Mouse (Mus musculus) WW6 (cell line): Measurements from ENCODE around the gene Armh3.

Experiments used
- DNase-seq: peaks from one replicate; pipeline ENCODE4 v3.0.0-alpha.2; 2013; ENCODE audit warnings: low read depth, low spot score

Gene Armh3

DNA sequence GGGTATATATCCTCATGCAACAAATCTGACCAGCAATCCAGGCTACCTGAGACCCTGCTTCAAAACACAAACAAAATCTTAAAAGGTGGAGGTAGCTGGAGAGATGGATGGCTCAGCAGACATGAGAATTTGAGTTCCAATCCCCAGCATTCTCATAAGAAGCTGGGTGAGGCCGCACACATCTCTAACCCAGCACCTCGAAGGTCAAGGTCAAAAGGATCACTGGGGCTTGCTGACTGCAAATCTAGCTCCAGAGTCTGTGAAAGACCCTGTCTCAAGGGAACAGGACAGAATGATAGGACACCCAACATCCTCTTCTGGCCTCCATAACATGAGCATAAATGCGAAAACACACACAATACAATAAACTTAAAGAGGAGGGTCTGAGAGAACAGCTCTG, 7.1 kb downstream of the Armh3 start:
- no peak for DNase-seq

GRCm38 (mm10) chr19:45988238-45988637, 10.1 kb downstream of the Armh3 start:
- DNase-seq = no peak

DNA sequence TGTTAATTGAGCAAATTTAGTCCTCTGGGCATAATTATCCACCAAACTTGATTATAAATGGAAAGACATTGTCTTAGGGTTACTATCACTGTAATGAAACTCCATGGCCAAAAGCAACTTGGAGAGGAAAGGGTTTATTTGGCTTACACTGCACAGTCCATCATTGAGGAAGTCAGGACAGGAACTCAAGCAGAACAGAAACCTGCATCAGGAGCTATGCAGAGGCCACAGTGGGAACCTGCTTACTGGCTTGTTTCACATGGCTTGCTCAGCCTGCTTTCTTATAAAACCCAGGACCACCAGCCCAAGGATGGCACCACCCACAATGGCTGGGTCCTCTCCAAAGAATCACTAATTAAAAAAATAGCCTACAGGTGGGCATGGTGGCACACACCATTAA, 13.9 kb downstream of the Armh3 start:
- DNase-seq = no peak

DNA sequence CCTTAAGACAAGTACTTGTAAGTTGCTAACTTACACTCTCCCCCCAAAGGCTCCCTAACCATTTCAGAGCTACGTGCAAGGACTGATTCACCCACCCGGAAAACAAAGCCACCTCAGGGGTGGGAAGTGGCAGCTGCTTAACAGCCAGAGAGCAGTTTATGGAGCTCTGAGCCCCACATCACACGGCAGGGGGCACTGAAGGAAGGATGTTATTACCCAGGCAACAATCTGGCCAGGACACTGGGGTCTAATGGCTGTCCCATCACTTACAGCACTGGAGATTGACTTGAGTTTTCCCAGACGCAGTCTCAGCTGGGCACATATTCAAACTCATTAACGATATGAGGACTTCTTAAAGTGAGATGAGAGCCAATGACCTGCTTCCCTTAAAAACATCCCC, 37.5 kb downstream of the Armh3 start:
- no peak for DNase-seq

- no peak for DNase-seq
These were observed 41.6 kb downstream of the Armh3 start for GRCm38 (mm10) chr19:45956736-45957135.

DNA sequence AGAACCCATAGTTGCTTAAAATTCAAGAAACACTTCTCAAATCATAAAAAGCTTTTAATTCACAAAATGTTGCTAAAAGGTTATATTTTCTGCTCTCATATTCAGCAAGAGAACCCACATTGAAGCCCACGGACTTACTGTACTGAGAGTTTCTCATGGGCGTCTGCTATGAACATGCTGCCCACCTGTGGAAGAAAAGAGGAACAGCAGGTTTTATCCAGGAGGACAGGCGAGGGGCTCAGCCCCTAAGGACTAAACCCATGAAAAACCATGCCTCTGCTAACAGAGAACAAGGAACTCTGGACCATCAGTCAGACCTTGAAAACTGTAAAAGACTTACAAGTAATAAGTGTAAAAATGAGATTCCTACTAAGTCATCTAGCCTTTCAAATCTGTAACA, 45.0 kb downstream of the Armh3 start:
- no peak for DNase-seq

DNA sequence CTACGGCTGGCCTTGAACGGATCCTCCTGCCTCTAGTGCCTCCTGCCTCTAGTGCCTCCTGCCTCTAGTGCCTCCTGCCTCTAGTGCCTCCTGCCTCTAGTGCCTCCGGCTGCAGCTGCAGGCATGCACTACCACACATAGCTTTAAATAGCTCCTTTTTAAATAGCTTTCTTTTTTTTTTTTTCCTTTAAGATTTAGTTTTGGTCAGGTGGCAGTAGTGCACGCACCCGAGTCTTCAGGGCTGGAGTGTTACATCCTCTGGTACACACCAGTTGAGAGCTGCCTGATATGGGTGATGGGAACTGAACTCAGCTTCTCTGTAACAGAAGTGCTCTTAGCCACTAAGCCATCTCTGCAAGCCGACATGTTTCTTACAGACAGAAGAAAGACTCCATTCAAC, 49.1 kb downstream of the Armh3 start:
- DNase-seq = no peak

DNA sequence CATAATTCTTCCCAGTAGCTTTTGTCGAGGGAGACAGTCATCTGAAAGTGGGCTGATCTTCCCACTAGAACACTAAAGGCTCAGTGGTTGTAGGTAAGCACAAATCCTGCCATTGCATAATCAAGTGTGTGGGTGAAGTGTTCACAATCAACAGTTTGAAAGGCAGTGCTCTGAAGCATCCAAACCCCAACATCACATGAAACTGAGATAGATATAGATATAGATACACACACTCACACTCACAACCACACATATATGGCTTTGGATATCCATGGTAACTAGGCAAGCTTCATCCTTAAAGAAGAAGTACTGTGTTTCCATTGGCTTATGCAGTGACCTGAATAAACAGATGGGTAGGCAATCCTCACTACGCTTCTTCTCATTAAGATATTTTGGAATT, 50.5 kb downstream of the Armh3 start:
- no peak for DNase-seq

- no peak for DNase-seq
These were observed 51.0 kb downstream of the Armh3 start for GRCm38 (mm10) chr19:45947286-45947685.

DNA sequence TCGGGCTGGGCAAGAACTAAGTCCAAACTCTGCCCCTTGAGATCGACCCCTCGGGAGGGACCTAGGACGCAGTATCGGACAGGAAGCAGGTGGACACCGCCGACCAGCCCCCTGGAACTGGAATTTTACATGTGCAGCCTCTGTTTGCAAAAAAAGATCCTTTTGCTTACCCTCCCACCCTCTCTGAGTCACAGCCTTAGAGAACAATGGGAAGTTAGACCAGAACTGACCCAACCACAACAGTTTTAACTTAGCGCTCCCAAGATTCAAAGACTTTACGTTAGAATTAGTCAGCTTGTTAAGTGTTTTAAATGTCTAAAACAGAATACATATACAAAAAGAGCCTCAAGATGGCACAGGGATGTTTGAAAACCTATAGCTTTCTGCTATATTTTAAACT, 51.7 kb downstream of the Armh3 start:
- DNase-seq = no peak

DNA sequence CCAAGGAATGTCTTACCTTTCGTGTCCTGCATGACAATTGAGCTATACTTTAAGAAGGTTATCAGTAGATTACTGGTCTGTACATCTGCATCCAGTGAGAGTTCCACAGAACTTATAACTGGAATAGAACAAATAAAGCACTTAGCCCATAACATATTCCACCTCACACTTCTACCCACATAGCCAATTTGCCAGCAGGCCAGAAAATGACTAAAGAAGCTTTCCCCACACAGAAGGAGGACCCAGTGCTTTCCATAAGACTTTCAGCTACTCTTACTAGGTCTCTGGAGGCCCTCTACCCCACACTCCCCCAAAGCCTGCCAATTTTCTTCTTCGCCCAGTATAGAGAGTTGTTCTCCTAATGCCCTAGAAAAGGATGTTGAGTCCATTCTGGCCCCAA, 52.3 kb downstream of the Armh3 start:
- no peak for DNase-seq

DNA sequence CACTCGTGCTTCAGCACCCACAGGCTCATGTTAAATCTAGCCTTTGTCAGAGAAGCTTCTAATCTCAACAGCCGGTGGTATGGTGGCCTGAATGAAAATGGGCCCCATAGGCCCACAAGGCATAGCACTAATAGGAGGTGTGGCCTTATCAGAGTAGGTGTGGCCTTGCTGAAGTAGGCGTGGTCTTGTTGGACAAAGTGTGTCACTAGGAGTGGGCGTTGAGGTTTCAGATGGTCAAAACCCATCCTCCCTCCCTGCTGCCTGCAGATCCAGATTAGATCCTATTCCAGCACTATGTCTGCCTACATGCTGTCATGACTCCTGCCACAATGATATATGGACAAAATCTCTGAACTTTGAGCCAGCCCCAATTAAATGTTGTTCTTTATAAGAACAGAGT, 54.5 kb downstream of the Armh3 start:
- DNase-seq = no peak

- no peak for DNase-seq
These were observed 60.2 kb downstream of the Armh3 start for GRCm38 (mm10) chr19:45938064-45938463.

DNA sequence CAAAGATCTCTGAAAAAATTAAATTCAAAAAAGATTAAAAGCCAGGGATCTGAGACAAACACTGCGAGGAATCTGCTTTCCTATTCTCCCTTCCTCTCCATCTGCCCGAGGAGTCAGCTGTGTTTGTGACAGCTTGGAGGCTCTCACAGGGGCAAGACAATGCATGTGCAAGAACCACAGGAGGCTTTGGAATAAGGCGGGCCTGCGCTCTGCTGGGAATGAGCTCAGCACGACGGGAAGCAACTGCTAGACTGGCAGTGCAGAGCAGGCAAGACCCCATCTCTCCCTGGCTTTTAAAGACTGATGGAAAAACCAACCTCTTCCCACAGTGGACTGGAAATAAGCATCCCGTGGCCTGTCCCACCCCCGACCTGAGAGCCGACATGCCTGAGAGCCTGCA, 60.8 kb downstream of the Armh3 start:
- no peak for DNase-seq

DNA sequence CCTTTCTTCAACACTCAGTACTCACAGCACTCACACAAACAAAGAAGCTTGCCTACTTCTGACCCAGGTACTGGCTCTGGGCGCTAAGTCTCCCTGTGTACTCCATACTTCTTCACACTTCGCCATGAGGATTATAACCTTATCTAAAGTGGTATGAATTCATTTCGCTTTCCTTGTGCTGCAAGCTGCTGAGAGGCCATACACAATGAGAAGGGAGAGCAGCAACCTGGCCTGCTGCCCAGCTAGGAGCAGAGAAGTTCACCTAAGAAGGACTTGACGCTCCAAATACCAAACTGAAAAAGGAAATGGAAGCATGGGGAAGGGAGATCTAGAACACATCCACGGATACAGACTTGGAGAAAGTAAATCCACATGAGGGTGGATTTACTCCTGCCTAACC, 71.1 kb downstream of the Armh3 start:
- no peak for DNase-seq

DNA sequence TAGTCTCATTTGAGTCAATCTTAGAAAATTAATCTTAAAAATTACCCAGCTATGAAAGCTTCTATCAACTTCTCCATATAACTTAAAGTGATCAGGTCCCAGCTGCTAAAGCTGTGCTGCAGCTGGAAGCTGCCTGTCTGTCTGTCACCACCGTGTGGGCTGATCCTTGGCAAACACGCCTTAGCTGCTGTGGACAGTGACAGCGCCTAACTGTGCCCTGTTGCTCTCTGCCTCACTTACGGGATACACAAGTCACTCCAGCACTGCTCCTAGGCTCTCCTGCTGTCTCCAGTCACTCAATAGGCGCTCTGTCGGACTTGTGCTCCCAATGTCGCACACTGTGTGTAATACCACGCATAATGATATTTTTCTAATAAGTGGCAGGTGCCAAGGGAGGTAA, 71.9 kb downstream of the Armh3 start:
- no peak for DNase-seq

GRCm38 (mm10) chr19:45920299-45921090, 77.8 kb downstream of the Armh3 start:
- DNase-seq = no peak

DNA sequence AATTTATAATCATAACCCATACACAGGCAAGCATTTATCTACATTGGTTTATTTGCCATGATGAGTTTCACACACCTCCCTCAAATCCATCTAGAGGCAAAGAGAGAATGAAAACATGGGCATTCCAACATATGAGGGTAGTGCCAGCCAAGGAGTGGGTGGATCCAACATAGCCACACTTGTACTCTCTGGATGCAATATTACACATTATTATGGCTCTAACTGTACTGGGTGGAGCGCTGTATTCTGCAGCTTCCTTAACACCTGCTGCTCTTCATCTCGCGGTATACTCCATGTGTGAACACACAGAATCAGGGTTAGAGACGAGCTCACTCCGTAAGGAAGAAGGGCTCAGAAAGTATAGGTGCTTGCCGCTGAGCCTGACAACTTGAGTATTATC, 79.9 kb downstream of the Armh3 start:
- DNase-seq = no peak

DNA sequence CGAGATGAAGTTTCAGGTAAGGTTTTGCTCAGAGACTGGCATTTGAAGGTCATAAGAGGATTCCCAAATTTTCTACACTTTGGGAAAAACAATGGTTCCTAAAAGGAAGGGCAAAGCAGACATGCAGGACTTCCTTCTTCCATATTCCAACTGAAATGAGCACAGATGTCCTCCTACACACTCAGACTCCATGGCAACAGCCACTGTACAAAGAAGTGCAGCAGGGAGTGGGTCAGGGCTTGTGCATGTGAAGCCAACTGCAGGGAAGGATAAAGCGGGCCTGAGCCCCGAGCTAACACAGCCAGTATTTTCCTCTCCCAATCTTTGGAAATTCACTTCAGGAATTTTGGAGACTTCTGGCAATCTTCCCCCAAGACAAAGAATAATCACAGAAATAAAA, 80.4 kb downstream of the Armh3 start:
- DNase-seq = no peak

DNA sequence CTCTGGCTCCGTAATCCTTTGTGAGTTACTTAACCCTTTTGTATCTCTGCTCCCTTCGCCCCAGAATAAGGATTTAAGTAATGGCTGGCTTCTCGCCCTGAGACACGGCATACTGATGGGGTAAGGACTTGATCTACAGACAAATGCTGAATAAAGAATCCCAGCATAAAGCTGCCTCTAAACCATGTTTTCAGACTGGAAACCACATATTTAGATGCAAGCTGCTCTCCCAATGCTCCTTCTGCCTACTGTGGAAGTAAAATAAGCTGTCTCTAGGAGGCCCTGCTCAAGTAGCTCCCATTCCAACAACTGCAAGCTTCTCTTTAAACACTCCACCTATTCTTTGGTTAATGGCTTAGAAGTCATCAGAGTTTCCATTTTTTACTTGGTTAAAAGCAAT, 81.8 kb downstream of the Armh3 start:
- DNase-seq = no peak

- DNase-seq = no peak
These were observed 82.3 kb downstream of the Armh3 start for GRCm38 (mm10) chr19:45916026-45916425.

DNA sequence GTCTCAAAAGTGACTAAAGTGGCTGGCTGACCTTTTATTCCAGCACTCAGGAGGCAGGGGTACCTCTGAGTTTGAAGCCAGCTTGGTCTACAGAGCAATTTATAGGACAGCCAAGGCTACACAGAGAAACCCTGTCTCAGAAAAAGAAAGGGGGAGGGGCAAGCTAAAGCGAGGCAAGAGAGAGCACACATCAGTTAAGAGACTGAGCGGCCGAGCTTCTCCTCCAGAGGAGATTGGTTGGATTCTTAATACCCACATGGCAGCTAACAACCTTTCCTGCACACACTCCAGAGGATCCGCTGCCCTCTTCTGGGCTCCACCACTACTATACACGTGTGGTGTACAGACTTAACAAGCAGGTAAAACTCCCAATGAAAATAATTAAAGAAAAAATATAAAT, 85.3 kb downstream of the Armh3 start:
- no peak for DNase-seq

DNA sequence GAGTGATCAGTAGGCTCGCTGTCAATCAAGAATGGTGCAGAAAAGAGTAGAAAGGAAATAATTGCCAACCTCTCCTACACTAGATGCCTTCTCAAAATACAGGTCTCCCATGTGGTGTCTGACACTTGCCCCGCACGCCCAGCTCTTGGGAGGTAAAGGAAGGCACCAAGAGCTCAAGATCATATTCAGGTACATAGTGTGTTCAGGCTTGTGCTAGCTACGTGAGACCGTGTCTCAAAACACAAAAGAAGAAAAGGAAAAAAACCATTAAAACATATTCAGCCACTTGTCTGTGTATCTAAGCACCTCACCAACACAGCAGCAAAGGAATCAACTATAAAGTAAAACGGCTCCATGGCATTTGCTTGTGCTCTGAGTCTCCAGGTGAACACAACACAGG, 85.9 kb downstream of the Armh3 start:
- no peak for DNase-seq
